Mouse (Mus musculus) liver (tissue): ENCODE measurements around the gene Dennd1b.
A peak's percentile ranks its signal among the peaks of the same experiment; 100 is the strongest.

ENCODE experiments used
- DNase-seq: peaks from one replicate; pipeline ENCODE4 v3.0.0-alpha.2; 2020; ENCODE audit warnings: mixed read lengths

Dennd1b gene

GRCm38 (mm10) chr1:139025882-139026645 is 62.8 kb downstream of the Dennd1b start:
- DNase-seq = no peak

GRCm38 (mm10) chr1:139029521-139029920 is 66.3 kb downstream of the Dennd1b start:
- DNase-seq = no peak

GRCm38 (mm10) chr1:139032411-139032810 is 69.2 kb downstream of the Dennd1b start:
- DNase-seq = no peak

GRCm38 (mm10) chr1:139035141-139035540 is 71.9 kb downstream of the Dennd1b start:
- DNase-seq = no peak

GRCm38 (mm10) chr1:139036302-139036701 is 73.1 kb downstream of the Dennd1b start:
- no peak for DNase-seq

- no peak for DNase-seq
These were observed 73.7 kb downstream of the Dennd1b start for GRCm38 (mm10) chr1:139036768-139037507.

GRCm38 (mm10) chr1:139038074-139038473 is 74.8 kb downstream of the Dennd1b start:
- DNase-seq = no peak

GRCm38 (mm10) chr1:139038620-139039019 is 75.4 kb downstream of the Dennd1b start:
- DNase-seq = no peak

GRCm38 (mm10) chr1:139039529-139040230 is 76.4 kb downstream of the Dennd1b start:
- no peak for DNase-seq

- DNase-seq = no peak
These were observed 85.8 kb downstream of the Dennd1b start for GRCm38 (mm10) chr1:139049075-139049474.

GRCm38 (mm10) chr1:139049881-139050472 is 86.7 kb downstream of the Dennd1b start:
- no peak for DNase-seq

GRCm38 (mm10) chr1:139053003-139053402 is 89.8 kb downstream of the Dennd1b start:
- no peak for DNase-seq

GRCm38 (mm10) chr1:139060301-139060700 is 97.1 kb downstream of the Dennd1b start:
- no peak for DNase-seq

- DNase-seq = no peak
These were observed 101.5 kb downstream of the Dennd1b start for GRCm38 (mm10) chr1:139064711-139065110.

GRCm38 (mm10) chr1:139067210-139067609 is 104.0 kb downstream of the Dennd1b start:
- no peak for DNase-seq

GRCm38 (mm10) chr1:139071015-139071414 is 107.8 kb downstream of the Dennd1b start:
- DNase-seq = no peak

GRCm38 (mm10) chr1:139075671-139076070 is 112.4 kb downstream of the Dennd1b start:
- DNase-seq = no peak

- DNase-seq = no peak
These were observed 114.8 kb downstream of the Dennd1b start for GRCm38 (mm10) chr1:139077989-139078388.

GRCm38 (mm10) chr1:139079000-139079399 is 115.8 kb downstream of the Dennd1b start:
- peak; percentile 4 for DNase-seq

GRCm38 (mm10) chr1:139079523-139079922 is 116.3 kb downstream of the Dennd1b start:
- no peak for DNase-seq

GRCm38 (mm10) chr1:139080517-139081386 is 117.5 kb downstream of the Dennd1b start:
- no peak for DNase-seq

- no peak for DNase-seq
These were observed 120.1 kb downstream of the Dennd1b start for GRCm38 (mm10) chr1:139083382-139083781.
